Mouse (Mus musculus) right cerebral cortex, postnatal 14 days (tissue): ENCODE results near the gene Map3k1.

Experiments used
- DNase-seq: peaks from one replicate; pipeline ENCODE4 v3.0.0; 2022

The Map3k1 gene

DNA sequence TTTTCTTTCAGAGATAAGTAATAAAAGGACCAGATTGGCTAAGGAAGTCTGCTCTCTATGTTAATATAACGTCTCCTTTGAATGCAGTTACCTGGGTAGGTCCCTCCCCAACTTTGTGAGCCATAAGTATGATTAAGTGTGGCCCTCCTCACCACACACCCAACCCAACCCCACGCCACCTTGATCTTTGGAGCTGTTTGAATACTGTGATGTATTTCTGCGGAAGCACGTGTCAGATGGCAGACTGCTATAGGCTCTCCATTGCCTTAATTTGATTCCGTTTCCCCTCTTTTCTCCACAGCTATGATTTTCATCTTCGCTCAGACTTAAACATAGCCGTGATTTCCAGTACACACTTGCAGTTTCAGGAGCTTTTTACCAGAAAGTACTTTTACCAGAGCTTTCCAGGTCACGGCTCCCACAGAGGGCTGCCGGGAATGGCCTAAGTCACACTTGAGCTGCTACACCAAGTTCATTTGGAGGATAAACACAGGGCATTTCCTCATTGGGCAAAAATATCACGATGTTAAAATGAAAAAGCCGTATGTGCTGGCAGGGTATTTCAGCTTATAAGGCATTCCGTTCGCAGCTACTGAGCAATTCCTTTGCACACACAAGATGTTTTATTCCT lies 2.3 kb upstream of the Map3k1 start:
- DNase-seq: no peak

GRCm38 (mm10) chr13:111809466-111810228 lies 854 bp upstream of the Map3k1 start:
- peak; percentile 30 for DNase-seq

- no peak for DNase-seq
These were observed 481 bp downstream of the Map3k1 start for GRCm38 (mm10) chr13:111808387-111808636.

DNA sequence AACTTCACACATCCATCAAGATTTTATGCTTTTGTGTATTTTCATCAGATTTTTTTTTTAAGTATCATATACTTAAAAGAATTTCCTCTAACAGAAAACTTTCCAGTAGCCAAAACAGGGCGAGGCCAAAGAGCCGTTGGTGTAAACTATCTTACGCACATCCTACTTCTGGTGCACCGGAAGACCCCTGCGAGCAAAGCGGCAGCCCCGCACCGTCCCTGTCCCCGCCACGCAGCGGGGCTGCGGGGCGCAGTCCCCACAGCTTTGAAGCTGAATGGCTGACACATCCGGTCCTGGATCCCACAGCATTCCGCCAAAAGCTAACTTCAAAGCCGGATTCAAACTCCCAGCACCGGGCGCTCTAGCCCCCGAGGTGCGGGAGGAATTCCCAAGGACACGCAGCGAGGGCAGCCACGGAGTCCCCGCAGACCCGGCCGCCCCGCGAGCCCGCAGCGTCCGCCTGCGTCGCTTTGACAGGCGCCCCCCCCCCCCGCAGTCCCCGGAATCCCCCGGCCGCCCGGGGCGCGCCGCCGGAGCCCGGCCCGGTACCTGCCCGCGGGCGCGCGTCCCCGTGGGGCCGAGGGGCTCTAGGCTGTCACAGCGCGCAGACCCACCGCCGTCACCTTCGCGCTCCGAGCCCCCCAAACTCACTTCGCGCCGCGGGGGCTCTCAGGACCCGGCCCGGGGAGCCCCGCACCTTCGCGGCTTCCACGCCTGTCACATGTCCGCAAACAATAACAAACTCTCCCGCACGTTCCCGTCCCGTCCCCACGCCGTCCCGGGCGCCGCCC lies 1.0 kb downstream of the Map3k1 start:
- no peak for DNase-seq

- DNase-seq: no peak
These were observed 1.6 kb downstream of the Map3k1 start for GRCm38 (mm10) chr13:111807105-111807595.

- DNase-seq: no peak
These were observed 2.8 kb downstream of the Map3k1 start for GRCm38 (mm10) chr13:111805738-111806722.

- DNase-seq: no peak
These were observed 3.7 kb downstream of the Map3k1 start for GRCm38 (mm10) chr13:111804951-111805673.

GRCm38 (mm10) chr13:111804189-111804588 lies 4.6 kb downstream of the Map3k1 start:
- no peak for DNase-seq

- DNase-seq: no peak
These were observed 5.3 kb downstream of the Map3k1 start for GRCm38 (mm10) chr13:111803506-111803905.

GRCm38 (mm10) chr13:111802900-111803299 lies 5.9 kb downstream of the Map3k1 start:
- no peak for DNase-seq

DNA sequence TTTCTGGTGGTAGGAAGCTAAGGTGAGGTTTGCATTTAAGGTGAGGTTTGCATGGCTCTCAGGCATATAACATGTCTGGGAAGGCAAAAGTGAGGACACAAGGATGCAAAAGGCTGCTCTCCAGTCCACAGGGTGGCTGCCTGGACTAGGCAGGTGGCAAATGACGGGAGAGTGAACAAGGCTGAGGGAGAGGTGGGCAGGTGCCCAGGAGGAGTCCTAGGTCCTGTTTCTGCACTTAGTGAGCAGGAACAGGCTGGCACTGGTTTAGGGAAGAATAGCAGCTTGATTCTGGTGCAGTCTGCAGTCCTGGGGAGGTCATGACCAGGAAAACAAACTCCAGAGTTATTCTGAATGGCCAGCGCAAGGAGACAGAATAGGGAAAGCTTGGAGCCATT lies 6.5 kb downstream of the Map3k1 start:
- no peak for DNase-seq

GRCm38 (mm10) chr13:111801662-111802270 lies 7.0 kb downstream of the Map3k1 start:
- DNase-seq: no peak

GRCm38 (mm10) chr13:111800866-111801265 lies 7.9 kb downstream of the Map3k1 start:
- no peak for DNase-seq

GRCm38 (mm10) chr13:111798044-111798443 lies 10.7 kb downstream of the Map3k1 start:
- no peak for DNase-seq

DNA sequence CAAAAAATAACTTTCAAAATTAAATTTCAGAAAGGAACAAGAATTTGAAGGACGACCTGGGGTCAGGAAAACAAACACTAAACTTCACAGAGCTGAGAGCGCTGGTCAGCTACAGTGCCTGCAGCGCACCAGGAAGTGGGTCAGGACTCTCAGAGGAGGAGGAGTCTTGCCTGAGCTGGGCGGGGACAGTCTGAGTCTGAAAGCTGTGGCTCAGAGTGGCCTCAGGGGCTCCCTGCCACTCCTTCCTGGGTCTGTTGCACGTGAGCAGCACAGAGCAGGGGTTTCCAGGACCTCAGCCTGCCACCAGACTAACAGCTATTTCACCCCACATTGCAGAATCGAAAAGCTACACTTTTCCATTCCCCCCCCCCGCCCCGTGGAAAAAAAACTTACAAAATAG lies 11.8 kb downstream of the Map3k1 start:
- peak; percentile 32 for DNase-seq

- no peak for DNase-seq
These were observed 12.4 kb downstream of the Map3k1 start for GRCm38 (mm10) chr13:111796191-111796920.

DNA sequence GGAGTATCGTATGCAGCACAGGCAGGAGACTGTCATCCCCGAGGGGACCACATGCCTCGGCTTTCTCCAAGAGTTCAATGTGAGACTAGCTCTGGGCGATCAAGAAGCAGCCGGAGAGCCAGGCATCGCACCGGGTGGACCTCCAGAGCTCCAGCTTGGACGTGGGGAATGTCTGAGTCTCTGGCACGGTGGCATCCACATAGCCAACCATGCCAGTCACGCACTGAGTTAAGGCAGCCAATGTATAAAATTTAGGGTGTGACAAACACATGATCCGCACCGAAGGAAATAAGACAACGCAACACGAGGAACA lies 15.9 kb downstream of the Map3k1 start:
- no peak for DNase-seq

DNA sequence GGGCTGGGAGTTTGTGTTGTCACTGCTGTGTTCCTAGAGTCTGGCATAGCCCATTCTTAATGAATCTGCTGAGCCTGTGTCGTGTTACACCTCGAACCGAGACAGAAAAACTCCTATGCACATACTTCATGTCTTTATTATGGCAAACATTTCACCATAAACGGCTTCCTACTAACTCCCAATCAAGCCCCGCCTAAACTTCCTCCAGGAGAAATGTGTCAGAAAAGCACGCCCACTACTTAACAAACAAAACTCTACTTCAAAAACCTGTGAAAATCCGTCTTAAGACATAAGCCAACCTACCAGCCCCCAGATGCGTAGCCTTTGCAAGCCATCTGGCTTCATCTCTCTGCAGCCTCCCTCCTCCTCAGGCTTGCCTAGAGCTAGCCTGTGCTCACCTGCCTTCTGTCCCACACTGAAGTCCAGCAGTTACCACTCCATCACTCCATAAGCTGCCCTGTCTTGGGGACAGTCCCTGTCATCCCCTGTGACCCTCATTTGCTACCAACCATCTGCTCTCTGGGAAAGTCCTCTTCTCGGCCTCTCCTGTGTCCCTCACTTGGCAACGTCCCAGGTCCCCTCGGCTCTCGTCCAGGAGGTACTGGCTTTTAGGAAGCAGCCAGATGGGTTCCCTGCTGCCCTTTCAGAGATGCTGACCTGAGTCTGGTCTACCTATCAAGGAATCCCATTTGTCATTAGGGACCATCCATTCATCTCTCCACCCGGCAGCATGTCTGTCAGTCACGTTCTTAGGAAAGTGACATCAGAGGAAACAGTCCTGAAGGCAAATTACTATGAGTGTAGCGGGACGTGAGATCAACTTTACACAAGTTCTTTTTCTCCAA lies 16.4 kb downstream of the Map3k1 start:
- peak; percentile 33 for DNase-seq

DNA sequence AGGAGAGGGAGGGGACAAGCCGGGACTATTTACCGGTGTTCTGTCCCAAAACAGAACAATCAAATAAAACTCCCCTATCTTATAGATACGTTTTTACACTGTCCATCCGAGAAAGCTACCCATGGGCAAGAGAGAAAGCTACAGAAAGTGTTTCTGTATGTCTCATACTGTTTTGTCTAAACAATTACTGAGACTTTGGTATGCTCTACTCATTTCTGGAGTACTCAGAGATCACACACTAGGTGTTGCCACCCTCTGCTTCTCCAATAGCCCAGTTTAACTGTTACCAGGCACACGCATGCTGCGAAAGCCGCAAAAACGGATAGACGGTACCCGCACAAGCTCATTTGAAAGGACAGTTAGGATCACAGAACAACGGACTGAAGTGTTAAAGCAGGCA lies 17.2 kb downstream of the Map3k1 start:
- DNase-seq: no peak
